Mouse (Mus musculus): ENCODE data around the gene Slc35a5. TPM values are rescaled to one million over a fixed set of nuclear protein-coding genes. Genes with fewer than 3 reads are reported as not detected.

Gene Slc35a5
- total RNA-seq, 2 experiments from 2014 or later: 3.3 to 5.1 TPM

- intact Hi-C loops (cut with DNase I): no loop called here
- DNase-seq: peak; percentile 61 to 69
Observed at GRCm38 (mm10) chr16:45120844-45121425, 37.6 kb downstream of the Slc35a5 start.

- no peak for DNase-seq
- intact Hi-C loops (cut with DNase I): no loop called here
Observed at GRCm38 (mm10) chr16:45118760-45119159, 39.7 kb downstream of the Slc35a5 start.

GRCm38 (mm10) chr16:45117200-45117599, 41.3 kb downstream of the Slc35a5 start:
- no peak for DNase-seq
- intact Hi-C loops (cut with DNase I): no loop called here

- intact Hi-C loops (cut with DNase I): no loop called here
- peak; percentile 44 to 48 for DNase-seq
Observed at GRCm38 (mm10) chr16:45110498-45110897, 48.0 kb downstream of the Slc35a5 start.

- no peak for DNase-seq
- intact Hi-C loops (cut with DNase I): no loop called here
Observed at GRCm38 (mm10) chr16:45108203-45108878, 50.2 kb downstream of the Slc35a5 start.

GRCm38 (mm10) chr16:45104993-45105392, 53.5 kb downstream of the Slc35a5 start:
- intact Hi-C loops (cut with DNase I): no loop called here
- no peak for DNase-seq

- no peak for DNase-seq
- intact Hi-C loops (cut with DNase I): no loop called here
Observed at GRCm38 (mm10) chr16:45100892-45101291, 57.6 kb downstream of the Slc35a5 start.

GRCm38 (mm10) chr16:45098886-45099210, 59.7 kb downstream of the Slc35a5 start:
- intact Hi-C loops (cut with DNase I): loop anchor here (10.0 kb wide), 1 partner anchor 374 kb away; the partner anchor contains the start of gene Nepro
- DNase-seq: no peak

GRCm38 (mm10) chr16:45098186-45098885, 60.2 kb downstream of the Slc35a5 start:
- no peak for DNase-seq
- intact Hi-C loops (cut with DNase I): loop anchor here (10.0 kb wide), 1 partner anchor 374 kb away; the partner anchor contains the start of gene Nepro

GRCm38 (mm10) chr16:45097467-45097866, 61.0 kb downstream of the Slc35a5 start:
- peak in 1 of 2 experiments; percentile 30 for DNase-seq
- intact Hi-C loops (cut with DNase I): loop anchor here (10.0 kb wide), 1 partner anchor 373 kb away; the partner anchor contains the start of gene Nepro

GRCm38 (mm10) chr16:45095561-45096482, 62.7 kb downstream of the Slc35a5 start:
- intact Hi-C loops (cut with DNase I): loop anchor here (10.0 kb wide), 1 partner anchor 371 kb away; the partner anchor contains the start of gene Nepro
- DNase-seq: no peak

GRCm38 (mm10) chr16:45095030-45095429, 63.5 kb downstream of the Slc35a5 start:
- intact Hi-C loops (cut with DNase I): loop anchor here (10.0 kb wide), 1 partner anchor 370 kb away; the partner anchor contains the start of gene Nepro

GRCm38 (mm10) chr16:45094136-45094756, 64.3 kb downstream of the Slc35a5 start:
- intact Hi-C loops (cut with DNase I): loop anchor here (10.0 kb wide), 1 partner anchor 369 kb away; the partner anchor contains the start of gene Nepro
- no peak for DNase-seq

More at GRCm38 (mm10) chr16:45095030-45095429, 63.5 kb downstream of the Slc35a5 start:
- no peak for DNase-seq

- intact Hi-C loops (cut with DNase I): loop anchor here (10.0 kb wide), 1 partner anchor 368 kb away; the partner anchor contains the start of gene Nepro
- peak in 1 of 2 experiments; percentile 26 for DNase-seq
Observed at GRCm38 (mm10) chr16:45093137-45093731, 65.3 kb downstream of the Slc35a5 start, which contains the start of gene Ccdc80. Gene Ccdc80 (plus strand): TSS chr16:45093402.

- intact Hi-C loops (cut with DNase I): loop anchor here (10.0 kb wide), 1 partner anchor 365 kb away; the partner anchor contains the start of gene Nepro
- peak; percentile 43 to 72 for DNase-seq
Observed at GRCm38 (mm10) chr16:45090005-45090404, 68.5 kb downstream of the Slc35a5 start.
